Mouse (Mus musculus) olfactory bulb, adult 2 months (tissue): ENCODE data around the gene Pcdh19.

Source experiments
- CTCF ChIP-seq: fragments of 200-500 bp; IDR thresholded peaks from 2 replicates; pipeline ENCODE4 v1.5.1; 2012; ENCODE audit warnings: low read depth, mild to moderate bottlenecking, low read length, moderate library complexity; ENCODE audit not compliant: insufficient read depth
- POLR2A ChIP-seq: fragments of 200-500 bp; IDR thresholded peaks from 2 replicates; pipeline ENCODE4 v1.6.1; 2012; ENCODE audit warnings: mild to moderate bottlenecking, low read depth, low read length, moderate library complexity; ENCODE audit not compliant: insufficient read depth

DNA sequence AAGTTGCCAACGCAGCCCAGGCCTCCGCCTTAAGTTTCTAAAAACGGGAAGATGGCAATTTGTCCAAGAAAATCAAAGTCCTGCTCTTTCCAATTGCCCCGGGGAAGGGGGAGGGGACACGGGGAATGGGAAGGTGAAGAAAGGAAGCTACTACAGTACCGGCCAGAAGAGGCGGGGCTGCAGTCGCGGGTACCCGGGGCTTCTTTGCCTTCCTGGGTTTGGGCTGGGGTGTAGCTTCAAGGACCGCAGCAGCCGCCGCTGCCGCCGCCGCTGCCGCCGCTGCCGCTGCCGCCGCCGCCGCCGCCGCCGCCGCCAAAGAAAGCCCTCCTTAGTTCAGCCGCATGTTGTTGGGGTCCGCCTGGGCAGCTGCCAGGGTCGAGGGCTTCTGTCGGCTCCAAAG is 631 bp downstream of the Pcdh19 start:
- TF ChIP-seq CTCF: no peak
- TF ChIP-seq POLR2A: no peak
